Mouse (Mus musculus) neutrophil, adult 5-6 weeks (primary cell): ENCODE measurements around the gene Slc25a11. TPM values are rescaled to one million over a fixed set of nuclear protein-coding genes. Genes with fewer than 3 reads are reported as not detected.

Experiments
- ATAC-seq: fragments of 151-379, 151-347 bp; 2 replicates; pipeline ENCODE4 v1.8.0; 2017; ENCODE audit warnings: mild to moderate bottlenecking, moderate TSS enrichment; ENCODE audit not compliant: insufficient number of reproducible peaks, poor library complexity, low FRiP score, severe bottlenecking; ENCODE audit errors: extremely low read depth
- total RNA-seq: library from RNA; stranded (forward); fragments of 200-1000 nt; gene quantifications from 2 replicates; pipeline ENCODE4 v1.2.3, GENCODE M21; 2017

The Slc25a11 gene
- total RNA-seq, 1 experiment from 2014 or later: 75.8 TPM

DNA sequence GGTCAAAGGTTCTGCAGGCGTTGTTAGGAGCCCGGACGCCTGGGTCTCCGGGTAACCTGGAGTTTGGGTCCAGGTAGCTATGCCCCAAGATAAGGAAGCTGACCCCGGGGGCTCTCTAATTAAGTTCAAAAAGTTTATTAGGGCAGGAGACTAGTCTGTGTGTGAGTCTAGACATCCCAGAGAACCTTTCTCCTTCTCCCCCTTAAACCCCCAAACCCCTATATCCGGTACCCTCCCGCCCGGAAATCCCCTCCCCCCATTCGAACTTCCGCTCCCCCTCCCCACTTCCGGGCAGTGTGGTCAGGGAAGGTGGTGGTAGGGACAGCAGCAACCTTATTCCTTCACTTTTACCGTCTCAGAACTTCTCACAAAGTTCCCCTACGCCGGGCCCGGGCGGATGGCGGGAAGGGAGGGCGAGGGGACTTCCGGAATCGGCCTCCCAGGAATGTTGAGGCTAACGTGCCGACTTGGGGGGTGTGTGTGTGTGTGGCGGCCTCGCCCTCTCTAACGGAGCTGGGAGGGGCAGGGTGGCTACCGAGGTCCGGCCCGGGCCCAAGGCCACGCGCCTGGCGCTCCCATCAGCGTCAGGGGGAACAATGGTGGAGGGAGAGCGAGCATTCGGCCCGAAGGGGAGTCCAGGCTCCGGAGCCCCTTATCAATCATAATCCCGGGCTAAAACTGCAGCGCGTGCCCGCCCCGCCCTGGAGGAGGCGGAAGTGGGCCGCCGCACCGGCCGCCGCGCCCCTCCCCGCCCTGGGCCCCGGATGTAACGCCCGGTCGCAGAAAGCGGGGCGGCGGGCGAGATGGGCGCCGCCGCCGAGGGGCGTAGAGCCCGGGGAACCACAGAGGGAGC is 6.3 kb upstream of the Slc25a11 start:
- ATAC-seq: no peak

DNA sequence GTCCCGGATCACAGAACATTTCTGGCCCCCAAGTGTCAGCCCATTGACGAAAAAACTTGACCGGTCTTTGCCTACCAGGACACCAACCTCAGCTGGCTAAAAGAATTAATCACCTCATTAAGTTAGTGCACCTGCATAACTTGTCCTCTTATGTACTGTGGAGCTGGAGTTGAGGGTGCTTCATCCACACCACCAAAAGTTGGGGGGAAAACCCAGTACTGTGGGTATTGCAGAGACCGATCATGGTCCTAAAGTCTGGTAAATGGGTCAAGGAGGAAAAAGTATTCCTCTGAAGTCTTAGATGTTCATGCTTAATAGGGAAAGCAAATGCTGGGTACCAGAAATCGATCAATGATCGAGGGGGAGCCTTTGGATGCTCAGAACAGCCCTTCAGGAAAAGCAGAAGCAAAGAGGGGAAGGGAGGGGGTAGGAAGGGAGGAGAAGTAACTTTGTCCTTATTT is 5.6 kb upstream of the Slc25a11 start:
- peak; percentile 14; the same call in 1 of the 2 replicates for ATAC-seq

DNA sequence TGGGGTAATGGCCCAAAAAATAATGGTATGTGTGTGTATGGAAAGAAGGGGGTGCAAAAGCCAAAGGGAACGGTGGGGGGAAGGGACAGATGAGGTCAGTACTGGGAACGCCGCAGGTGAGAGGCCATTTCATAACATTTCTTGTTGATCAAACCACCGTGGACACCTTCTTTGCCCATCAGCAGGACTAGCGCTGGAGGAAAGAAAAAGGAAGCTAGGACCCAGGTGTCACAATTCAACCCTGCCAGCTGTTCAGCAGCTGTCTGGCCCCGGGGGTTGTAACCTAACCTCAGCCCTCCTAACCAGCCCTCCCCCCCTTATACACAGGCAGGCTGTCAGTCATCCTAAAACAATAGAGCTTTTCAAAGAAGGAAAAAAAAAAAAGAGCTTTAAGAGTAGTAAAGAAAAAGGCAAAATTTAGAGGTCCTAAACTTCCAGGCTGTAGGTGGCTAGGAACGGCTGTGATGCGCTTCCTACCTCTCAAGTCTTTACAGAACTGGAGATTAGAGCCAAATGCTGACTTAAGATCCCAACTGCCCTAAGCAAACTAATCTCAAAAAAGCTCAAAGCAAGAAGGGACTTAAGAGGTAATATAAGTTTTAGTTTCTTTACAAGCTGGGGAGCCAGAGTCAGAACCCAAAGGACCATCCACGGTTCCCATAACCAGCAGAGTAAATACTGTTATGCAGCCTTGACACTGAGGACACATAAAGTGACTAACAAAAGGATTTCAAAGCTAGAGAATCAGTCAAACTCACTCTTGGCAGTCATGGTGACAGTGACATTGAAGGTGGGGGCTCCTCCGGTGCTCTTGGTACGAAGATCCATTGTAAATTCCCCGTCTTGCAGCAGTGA is 5.0 kb upstream of the Slc25a11 start:
- ATAC-seq: no peak

- no peak for ATAC-seq
Measured at GRCm38 (mm10) chr11:70651391-70651790, 4.1 kb upstream of the Slc25a11 start.

- peak; percentile 31; the same call in 1 of the 2 replicates for ATAC-seq
Measured at GRCm38 (mm10) chr11:70650322-70651175, 3.3 kb upstream of the Slc25a11 start.

GRCm38 (mm10) chr11:70649185-70649734 is 2.0 kb upstream of the Slc25a11 start:
- no peak for ATAC-seq

DNA sequence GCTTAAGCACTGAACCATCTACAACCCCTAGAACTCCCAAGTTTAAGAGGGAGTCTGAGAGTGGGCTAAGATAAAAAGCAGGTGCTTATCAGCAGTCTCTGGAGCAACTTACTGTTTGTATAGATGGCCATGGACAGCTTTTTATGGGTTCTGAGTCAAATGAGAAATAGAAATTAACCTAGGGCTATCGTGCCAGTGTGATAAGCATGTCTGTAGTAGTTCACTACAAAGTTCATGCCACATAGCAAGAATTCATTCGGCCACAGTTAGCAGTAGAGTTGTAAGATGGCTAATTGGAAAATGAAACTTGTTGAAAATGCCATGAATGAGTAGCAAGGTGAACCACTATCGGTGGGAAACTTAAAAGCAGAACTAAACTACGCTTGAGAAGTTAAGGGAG is 1.2 kb upstream of the Slc25a11 start:
- ATAC-seq: no peak

GRCm38 (mm10) chr11:70647716-70648420 is 589 bp upstream of the Slc25a11 start:
- no peak for ATAC-seq

GRCm38 (mm10) chr11:70646259-70646555 is 1.1 kb downstream of the Slc25a11 start:
- no peak for ATAC-seq

DNA sequence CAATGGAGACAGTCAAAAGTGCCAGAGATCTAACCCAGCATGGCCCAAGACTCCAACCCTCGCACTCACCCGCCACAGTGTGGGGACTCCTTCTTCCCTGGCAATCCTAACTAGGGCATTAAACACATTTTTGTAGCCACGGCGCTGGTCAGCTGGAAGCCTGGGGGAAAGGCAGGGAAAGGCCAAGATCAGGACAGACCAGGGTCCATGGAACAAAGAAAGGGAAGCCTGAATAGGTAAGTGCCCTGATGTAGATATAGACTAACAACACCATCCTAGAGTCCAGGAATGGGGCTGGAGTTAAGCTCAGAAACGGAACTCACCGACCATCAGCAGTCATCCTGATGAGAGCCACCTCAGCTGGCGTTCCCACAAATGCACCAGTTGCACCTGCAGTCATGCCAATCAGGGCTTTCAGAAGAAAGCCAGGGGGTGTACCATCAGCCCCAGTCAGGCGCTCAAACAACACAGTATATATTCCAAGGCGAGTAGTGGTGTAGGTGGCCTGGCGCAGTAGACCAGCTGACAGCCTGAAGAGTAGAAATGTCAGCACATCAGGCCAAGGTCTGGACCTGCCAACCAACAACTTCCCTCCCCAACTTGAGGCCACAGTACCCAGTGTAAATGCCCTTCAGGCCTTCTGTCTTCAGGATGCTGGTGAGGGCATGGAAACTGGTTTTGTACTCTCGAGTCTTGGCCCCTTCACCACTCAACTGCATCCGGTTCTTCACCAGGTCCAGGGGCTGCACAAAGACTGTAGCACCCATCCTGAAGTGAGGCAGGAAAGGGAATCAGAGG is 1.6 kb downstream of the Slc25a11 start:
- no peak for ATAC-seq

DNA sequence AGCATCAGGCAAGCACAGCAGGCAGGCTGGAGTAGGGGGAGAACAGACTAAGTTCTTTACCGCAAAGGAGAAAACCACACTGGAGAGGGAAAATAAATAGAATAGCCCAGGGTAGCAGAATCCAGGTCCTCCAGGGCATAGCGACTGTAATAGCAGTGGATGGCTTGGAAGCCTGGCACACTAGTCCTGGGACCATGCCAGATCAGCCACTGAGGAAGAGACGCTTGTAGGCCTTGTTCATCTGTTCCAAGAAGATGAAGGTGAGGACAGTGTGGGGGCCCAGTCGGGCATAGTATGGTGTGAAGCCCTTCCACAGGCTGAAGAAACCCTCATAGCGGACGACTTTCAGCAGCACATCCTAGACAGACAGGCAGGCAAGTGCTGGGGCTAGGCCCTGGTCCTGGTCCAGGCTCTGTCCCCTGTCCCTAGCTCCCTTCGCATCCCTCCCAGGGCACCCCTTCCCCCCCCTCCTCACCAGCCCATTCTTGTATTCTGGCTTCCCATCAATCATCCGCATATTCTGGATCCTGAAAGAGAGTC is 2.6 kb downstream of the Slc25a11 start:
- no peak for ATAC-seq

DNA sequence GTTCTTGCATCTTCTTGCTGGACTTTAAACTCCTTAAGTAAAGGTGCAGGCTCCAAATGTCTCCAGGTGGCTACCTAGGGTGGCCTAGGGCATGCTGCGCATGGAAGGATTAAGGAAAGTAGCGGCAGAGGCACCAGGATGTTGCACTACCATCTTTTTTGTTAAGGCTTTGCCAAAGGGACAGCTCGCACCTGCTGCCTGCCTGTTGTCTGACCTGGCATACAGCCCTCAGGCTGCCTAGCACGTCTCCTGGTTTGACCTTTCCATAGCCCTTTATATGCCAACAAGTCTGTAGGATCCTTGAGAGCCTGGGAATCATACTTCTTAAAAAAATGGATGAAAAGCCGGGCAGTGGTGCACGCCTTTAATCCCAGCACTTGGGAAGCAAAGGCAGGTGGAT is 4.2 kb downstream of the Slc25a11 start:
- ATAC-seq: no peak

- no peak for ATAC-seq
Measured at GRCm38 (mm10) chr11:70641241-70641640, 6.0 kb downstream of the Slc25a11 start.

DNA sequence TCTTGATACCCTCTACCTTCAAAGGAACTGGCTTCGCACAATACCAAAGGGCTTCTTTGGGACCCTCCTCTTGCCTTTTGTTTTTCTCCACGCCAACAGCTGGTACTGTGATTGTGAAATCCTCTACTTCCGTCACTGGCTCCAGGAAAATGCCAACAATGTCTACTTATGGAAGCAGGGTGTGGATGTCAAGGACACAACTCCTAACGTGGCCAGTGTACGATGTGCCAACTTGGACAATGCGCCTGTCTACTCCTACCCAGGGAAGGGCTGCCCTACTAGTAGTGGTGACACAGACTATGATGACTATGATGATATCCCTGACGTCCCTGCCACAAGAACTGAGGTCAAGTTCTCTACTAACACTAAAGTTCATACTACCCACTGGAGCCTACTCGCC is 7.3 kb downstream of the Slc25a11 start:
- no peak for ATAC-seq

GRCm38 (mm10) chr11:70638714-70639278 is 8.5 kb downstream of the Slc25a11 start, which contains the start of gene Gp1ba:
TSS of gene Gp1ba (plus strand) at chr11:70639122.
- ATAC-seq: no peak

DNA sequence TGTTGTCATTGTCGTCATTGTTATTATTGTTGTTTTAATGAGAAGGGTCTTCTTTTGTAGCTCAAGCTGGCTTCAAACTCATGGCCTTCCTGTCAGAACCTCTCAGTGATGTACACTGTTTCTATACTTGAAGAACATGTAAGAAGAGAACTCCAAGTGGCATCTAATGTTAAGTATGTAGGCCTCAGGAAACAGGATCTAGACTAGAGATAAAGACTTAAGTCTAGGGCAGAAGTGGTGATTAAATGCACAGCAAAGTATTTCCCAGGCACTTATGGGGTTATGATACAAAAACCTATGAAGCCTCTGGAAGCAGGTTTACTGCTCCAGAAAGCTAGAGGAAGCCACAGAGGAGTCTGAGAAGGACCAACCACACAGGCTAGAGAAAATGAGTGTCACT is 9.0 kb downstream of the Slc25a11 start:
- ATAC-seq: no peak

- ATAC-seq: no peak
Measured at GRCm38 (mm10) chr11:70637764-70638163, 9.5 kb downstream of the Slc25a11 start.
